Mouse (Mus musculus) kidney, embryonic 15.5 days (tissue): ENCODE results near the gene Actr10. TPM values are rescaled to one million over a fixed set of nuclear protein-coding genes. Genes with fewer than 3 reads are reported as not detected.
A peak's percentile ranks its signal among the peaks of the same experiment; 100 is the strongest.

Experiments used
- ATAC-seq: fragments of 200-750 bp; cut with Nextera tagmentation; replicated peaks from 2 replicates; pipeline ENCODE4 v1.8.0; 2017; ENCODE audit warnings: moderate TSS enrichment; ENCODE audit not compliant: low FRiP score
- H3K27ac ChIP-seq: fragments of 300-500 bp; sonication (generic); 2 replicates; pipeline ENCODE4 v1.5.1; 2015; ENCODE audit warnings: mild to moderate bottlenecking, inconsistent platforms
- H3K27me3 ChIP-seq: fragments of 300-500 bp; sonication (generic); 2 replicates; pipeline ENCODE4 v1.6.1; 2015; ENCODE audit warnings: inconsistent platforms
- H3K36me3 ChIP-seq: fragments of 300-500 bp; sonication (generic); 2 replicates; pipeline ENCODE4 v1.6.1; 2015; ENCODE audit warnings: inconsistent platforms
- H3K4me1 ChIP-seq: fragments of 300-500 bp; sonication (generic); 2 replicates; pipeline ENCODE4 v1.6.1; 2015; ENCODE audit warnings: inconsistent platforms
- H3K4me2 ChIP-seq: fragments of 300-500 bp; sonication (generic); 2 replicates; pipeline ENCODE4 v1.6.1; 2015; ENCODE audit warnings: moderate library complexity, mild to moderate bottlenecking, inconsistent platforms
- H3K4me3 ChIP-seq: fragments of 300-500 bp; sonication (generic); replicated peaks from 2 replicates; pipeline ENCODE4 v1.5.1; 2015; ENCODE audit warnings: mild to moderate bottlenecking, inconsistent platforms
- H3K9ac ChIP-seq: fragments of 300-500 bp; sonication (generic); 2 replicates; pipeline ENCODE4 v1.6.1; 2015; ENCODE audit warnings: mild to moderate bottlenecking, inconsistent platforms
- H3K9me3 ChIP-seq: fragments of 300-500 bp; sonication (generic); replicated peaks from 2 replicates; pipeline ENCODE4 v1.6.1; 2016; ENCODE audit warnings: inconsistent platforms
- WGBS: fragments of 180-500 bp; shearing (Covaris S2); methylation state at CpG from one replicate; pipeline ENCODE4 v1.1.7; 2015; ENCODE audit warnings: mixed read lengths; 5-methylcytosine and 5-hydroxymethylcytosine counted together
- polyA plus RNA-seq: library from polyadenylated mRNA; unstranded; fragments of >200 nt; fragmentation: Nextera tagmentation; extraction: Ambion mirVana; gene quantifications from 2 replicates; pipeline ENCODE4 v1.2.1, GENCODE M21; 2015

Actr10 gene
- polyA plus RNA-seq, 1 experiment from 2014 or later: 222 TPM

DNA sequence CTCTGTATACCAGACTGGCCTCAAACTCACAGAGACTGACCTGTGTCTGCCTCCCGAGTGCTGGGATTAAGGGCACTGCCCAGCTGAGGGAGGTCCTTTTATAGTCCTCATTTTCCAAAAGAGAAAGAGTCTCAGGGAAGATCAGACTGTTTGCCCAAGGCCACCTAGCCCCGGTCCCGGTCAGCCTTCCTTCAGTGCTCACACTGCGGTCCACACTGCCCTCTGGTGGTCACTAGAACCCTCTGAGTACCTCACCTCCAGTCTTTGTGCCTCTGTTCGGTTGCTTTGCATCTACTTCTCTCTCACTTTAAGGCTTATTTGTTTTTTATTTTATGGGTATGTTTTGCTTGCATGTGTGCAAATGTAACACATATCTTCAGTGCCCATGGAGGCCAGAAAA is 26.6 kb upstream of the Actr10 start:
- H3K4me3 ChIP-seq: no peak overlapping the region
- peak; percentile 64; the same call in 1 of the 2 replicates for ATAC-seq

DNA sequence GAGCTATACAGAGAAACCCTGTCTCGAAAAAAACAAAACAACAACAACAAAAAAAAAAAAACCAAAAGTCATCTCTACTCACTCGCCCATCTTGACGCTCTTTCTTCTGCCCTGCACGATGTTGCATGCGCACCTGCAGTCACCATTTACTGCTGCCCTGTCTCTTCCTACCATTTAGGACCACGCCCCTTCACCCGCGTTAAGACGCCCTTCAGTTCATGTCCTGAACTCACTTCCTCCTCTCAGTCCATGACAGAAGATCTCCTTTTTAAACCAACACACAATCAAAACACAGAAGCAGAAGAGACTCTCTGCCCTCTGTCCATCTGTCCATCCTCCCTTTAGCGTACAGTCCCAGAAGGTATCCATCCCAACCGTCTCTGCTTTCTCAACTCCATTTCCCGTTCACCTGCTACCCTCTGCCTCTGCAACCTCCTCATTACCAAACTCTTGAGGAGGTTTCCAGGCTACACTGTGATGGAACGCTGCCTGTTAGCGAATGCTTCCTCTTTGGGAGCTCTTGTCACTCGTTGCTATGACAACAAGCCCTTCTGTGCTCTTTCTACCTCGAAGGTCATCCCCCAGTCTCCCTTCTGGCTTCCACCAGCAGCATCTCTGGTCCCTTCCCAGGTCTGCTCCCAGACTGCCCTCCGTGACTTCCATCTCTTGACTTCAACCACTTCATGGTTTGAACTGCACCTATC is 25.8 kb upstream of the Actr10 start:
- no peaks in the 10 kb centered on the region for H3K36me3 ChIP-seq
- WGBS: 76% methylated on average over 17 of the region's 17 CpGs
- H3K27me3 ChIP-seq: no peaks in the 10 kb centered on the region
- no peak for ATAC-seq
- no peak overlapping the region for H3K4me3 ChIP-seq
- no peaks in the 10 kb centered on the region for H3K9me3 ChIP-seq
- H3K4me2 ChIP-seq: no peak overlapping the region
- H3K4me1 ChIP-seq: peaks cover 15% of the 10 kb centered on the region; the same call in 1 of the 2 replicates
- H3K27ac ChIP-seq: no peak overlapping the region
- no peak overlapping the region for H3K9ac ChIP-seq

More for the DNA sequence above, 26.6 kb upstream of the Actr10 start:
- 8% methylated on average over 5 of the region's 5 CpGs for WGBS
- Histone ChIP-seq H3K9ac (no peak overlapping the region), H3K9me3 (no peaks in the 10 kb centered on the region), H3K27me3 (no peaks in the 10 kb centered on the region), H3K4me1 (peaks cover 15% of the 10 kb centered on the region; the same call in 1 of the 2 replicates), H3K27ac (no peak overlapping the region), H3K36me3 (no peaks in the 10 kb centered on the region), H3K4me2 (no peak overlapping the region)

DNA sequence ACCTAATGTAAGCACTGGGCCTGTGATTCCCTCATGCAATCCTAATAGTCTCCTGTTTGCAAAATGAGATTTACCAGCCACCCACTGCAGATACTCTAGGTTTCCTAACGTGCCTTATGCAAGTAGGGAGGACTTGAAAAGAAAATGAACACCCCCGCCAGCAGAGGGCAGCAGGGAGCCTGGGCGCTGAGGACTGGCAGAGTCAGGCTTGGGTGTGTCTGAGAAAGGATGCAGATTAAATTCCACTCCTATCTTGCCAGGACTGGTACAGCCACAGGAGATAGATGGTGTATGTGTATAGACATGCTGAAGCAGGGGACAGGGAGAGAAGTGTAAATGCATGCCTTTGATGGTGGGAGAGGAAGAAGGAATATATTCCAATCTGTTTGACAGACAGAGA is 24.2 kb upstream of the Actr10 start:
- Histone ChIP-seq H3K4me2 (no peak overlapping the region), H3K4me3 (no peak overlapping the region), H3K9me3 (no peaks in the 10 kb centered on the region), H3K27ac (no peak overlapping the region), H3K36me3 (no peaks in the 10 kb centered on the region), H3K4me1 (peaks cover 13% of the 10 kb centered on the region; the same call in 1 of the 2 replicates), H3K9ac (no peak overlapping the region), H3K27me3 (no peaks in the 10 kb centered on the region)
- 51% methylated on average over 3 of the region's 3 CpGs for WGBS
- ATAC-seq: no peak

DNA sequence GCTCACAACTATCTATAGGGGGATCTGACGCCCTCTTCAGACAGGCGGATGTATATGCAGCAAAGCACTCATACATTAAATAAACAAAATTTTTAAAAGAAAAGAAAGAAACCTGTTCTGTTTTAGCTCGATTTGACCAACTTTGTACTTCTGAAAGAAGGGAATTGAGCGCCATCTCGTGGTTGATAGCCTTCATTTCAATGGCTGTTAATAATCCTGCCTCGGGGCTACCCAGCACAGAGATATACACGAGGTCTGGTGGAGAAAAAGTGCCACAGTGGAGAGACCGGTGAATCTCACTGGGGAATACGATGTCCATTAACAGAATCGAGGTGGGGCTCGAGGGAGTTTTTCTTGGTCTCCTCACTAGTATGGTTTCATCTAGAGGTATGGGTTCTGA is 23.3 kb upstream of the Actr10 start:
- Histone ChIP-seq H3K27me3 (no peaks in the 10 kb centered on the region), H3K4me3 (no peak overlapping the region), H3K4me1 (peaks cover 13% of the 10 kb centered on the region; the same call in 1 of the 2 replicates), H3K9me3 (no peaks in the 10 kb centered on the region), H3K36me3 (no peaks in the 10 kb centered on the region), H3K4me2 (no peak overlapping the region), H3K27ac (no peak overlapping the region), H3K9ac (no peak overlapping the region)
- WGBS: 63% methylated on average over 11 of the region's 11 CpGs
- ATAC-seq: no peak

DNA sequence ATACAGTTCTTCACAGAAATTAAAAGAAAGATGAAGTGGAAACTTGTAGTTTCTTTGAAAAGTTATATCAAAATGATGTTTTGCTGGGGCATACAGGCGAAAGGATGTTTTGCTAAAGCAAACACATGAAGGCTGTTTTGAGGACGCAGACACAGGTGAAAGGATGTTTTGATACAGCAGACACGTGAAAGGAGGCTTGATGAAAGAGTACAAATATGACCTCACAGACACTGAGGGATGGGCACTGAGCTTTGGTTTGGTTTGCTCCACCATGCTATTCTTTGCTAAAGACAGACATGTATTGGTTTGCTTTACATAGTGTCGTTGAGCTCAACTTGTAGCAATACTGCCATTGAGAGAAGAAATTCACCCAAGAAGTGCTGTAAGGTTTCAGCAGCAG is 7.9 kb upstream of the Actr10 start:
- no peak for ATAC-seq
- WGBS: 83% methylated on average over 4 of the region's 4 CpGs

DNA sequence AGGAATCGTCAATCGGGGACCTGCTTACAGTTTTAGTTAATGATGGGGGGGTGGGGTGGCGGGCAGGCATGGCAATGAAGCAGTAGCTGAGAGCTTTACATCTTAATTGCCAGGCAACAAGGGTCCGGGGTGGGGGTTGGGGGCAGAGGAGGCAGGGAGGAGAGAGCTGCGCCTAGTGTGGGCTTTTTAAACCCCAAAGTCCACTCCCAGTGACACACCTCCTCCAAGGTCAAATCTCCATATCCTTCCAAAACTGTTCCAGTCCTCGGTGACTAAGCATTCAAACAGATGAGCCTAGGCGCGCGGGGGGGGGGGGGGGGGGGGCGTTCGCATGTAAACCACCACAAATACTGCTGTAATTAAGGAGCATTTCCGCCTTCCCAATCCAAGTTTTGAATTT is 507 bp upstream of the Actr10 start:
- no peaks in the 10 kb centered on the region for H3K9me3 ChIP-seq
- peaks cover 9% of the 10 kb centered on the region; the same call in 1 of the 2 replicates for H3K36me3 ChIP-seq
- 20% methylated on average over 12 of the region's 12 CpGs for WGBS
- 0 out of 2 replicates have a peak, but pooled peaks cover 5% of the 10 kb centered on the region for H3K4me1 ChIP-seq
- H3K4me2 ChIP-seq: peak overlapping the region; percentile 70
- no peaks in the 10 kb centered on the region for H3K27me3 ChIP-seq
- ATAC-seq: peak; percentile 22
- H3K9ac ChIP-seq: peak overlapping the region; percentile 90
- peak overlapping the region; percentile 95 for H3K27ac ChIP-seq
- H3K4me3 ChIP-seq: peak overlapping the region; percentile 89

More for the DNA sequence above, 7.9 kb upstream of the Actr10 start:
- Histone ChIP-seq H3K36me3 (no peaks in the 10 kb centered on the region), H3K4me1 (no peaks in the 10 kb centered on the region), H3K9me3 (0 out of 2 replicates have a peak, but pooled peaks cover 3% of the 10 kb centered on the region), H3K27ac (no peak overlapping the region), H3K4me2 (no peak overlapping the region), H3K9ac (no peak overlapping the region), H3K27me3 (no peaks in the 10 kb centered on the region), H3K4me3 (no peak overlapping the region)

DNA sequence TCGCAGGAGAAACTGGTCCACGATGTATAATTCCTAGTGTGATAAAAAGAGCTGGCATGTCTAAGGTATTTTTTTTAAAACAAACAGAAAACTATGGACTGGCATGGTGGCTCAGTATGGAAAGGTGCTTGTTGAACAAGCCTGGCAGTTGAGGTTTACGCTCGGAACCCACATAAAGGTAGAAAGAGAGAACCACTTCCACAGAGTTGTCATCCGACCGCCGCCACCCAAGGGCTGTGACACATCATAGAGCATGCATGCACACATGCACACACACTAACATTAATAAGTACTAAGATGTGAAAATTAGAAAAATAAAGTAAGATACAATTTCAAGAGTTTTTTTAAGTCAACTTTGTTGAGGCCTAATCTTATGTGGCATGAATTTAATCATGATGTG is 3.1 kb downstream of the Actr10 start:
- Histone ChIP-seq H3K9me3 (no peaks in the 10 kb centered on the region), H3K4me1 (0 out of 2 replicates have a peak, but pooled peaks cover 5% of the 10 kb centered on the region), H3K4me3 (no peak overlapping the region), H3K4me2 (no peak overlapping the region), H3K27ac (no peak overlapping the region), H3K27me3 (no peaks in the 10 kb centered on the region), H3K36me3 (peaks cover 36% of the 10 kb centered on the region), H3K9ac (no peak overlapping the region)
- ATAC-seq: no peak
- WGBS: 95% methylated on average over 7 of the region's 7 CpGs

DNA sequence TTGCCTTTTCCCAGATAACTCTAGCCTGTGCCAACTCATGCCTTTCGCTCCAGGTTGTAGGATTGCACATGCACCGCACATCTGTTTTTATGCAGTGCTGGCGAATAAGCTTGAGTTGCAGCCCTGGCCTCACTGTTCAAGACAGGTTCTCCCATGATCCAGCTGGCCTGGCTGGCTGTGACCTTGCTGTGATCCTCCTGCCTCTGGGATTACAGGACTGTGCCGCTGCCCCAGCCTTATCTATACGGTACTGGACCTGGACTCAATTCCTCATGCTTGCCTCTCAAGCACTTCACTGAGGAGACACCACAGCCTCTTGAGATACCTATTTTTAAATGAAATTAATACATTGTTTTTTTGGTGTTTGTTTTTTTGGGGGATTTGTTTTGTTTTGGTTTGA is 6.5 kb downstream of the Actr10 start:
- H3K4me3 ChIP-seq: no peak overlapping the region
- no peak overlapping the region for H3K9ac ChIP-seq
- H3K27ac ChIP-seq: no peak overlapping the region
- peaks cover 62% of the 10 kb centered on the region for H3K36me3 ChIP-seq
- no peak for ATAC-seq
- H3K27me3 ChIP-seq: no peaks in the 10 kb centered on the region
- no peak overlapping the region for H3K4me2 ChIP-seq
- no peaks in the 10 kb centered on the region for H3K9me3 ChIP-seq
- WGBS: 93% methylated on average over 5 of the region's 5 CpGs
- H3K4me1 ChIP-seq: no peaks in the 10 kb centered on the region

DNA sequence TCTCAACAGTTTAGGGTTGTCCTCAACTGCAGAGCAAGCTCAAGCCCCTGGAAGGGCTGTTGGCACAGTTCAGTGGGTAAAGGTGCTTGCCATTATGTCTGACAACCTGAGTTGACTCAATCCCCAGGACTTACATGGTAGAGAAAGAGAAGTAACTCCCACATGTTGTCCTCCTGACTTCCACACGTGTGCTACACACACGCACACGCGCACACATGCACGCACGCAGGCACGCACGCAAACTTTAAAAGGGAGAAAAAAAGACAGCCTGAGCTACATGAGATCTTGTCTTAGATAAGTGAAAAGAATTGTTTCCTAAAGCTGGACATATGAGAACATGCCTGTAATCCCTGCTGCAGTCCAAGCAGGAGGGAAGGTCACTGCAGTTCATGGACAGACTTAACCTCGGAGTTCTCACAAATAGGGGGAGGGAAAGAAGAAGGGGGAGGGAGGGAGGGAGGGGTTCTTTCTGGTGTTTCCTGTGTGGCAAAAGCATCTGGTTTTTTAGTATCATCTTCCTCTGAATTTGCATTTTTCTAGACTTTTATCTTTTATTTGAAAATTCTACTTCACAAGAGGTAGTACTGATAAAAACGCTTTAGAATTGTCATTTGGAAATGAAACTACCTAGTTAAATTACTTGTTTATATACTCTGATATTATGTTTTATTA is 9.1 kb downstream of the Actr10 start:
- WGBS: 83% methylated on average over 10 of the region's 10 CpGs
- ATAC-seq: no peak

DNA sequence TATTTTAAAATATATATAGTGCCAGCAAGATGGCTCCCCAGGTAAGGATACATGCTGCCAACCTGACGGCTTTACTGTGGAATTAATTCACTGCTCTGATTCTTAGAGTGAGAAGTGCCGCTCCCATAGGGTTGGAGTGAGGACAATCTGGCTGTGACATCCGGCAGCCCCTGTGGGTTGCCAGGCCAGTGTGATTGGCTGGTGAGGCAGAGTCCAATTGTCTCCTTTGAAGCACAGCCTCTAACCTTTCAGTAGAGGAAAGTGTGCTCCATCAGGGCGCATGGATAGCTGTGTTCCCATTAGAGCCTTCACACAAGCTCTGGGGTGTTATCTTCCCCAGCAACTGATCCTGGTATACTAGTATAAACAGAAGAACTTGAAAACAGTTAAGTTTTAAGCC is 21.0 kb downstream of the Actr10 start:
- 92% methylated on average over 4 of the region's 4 CpGs for WGBS
- Histone ChIP-seq H3K9ac (no peak overlapping the region), H3K36me3 (peaks cover 86% of the 10 kb centered on the region)

More for the DNA sequence above, 9.1 kb downstream of the Actr10 start:
- Histone ChIP-seq H3K4me2 (no peak overlapping the region), H3K36me3 (peaks cover 70% of the 10 kb centered on the region), H3K9ac (no peak overlapping the region), H3K4me1 (no peaks in the 10 kb centered on the region), H3K27me3 (no peaks in the 10 kb centered on the region), H3K9me3 (no peaks in the 10 kb centered on the region), H3K27ac (no peak overlapping the region), H3K4me3 (no peak overlapping the region)

DNA sequence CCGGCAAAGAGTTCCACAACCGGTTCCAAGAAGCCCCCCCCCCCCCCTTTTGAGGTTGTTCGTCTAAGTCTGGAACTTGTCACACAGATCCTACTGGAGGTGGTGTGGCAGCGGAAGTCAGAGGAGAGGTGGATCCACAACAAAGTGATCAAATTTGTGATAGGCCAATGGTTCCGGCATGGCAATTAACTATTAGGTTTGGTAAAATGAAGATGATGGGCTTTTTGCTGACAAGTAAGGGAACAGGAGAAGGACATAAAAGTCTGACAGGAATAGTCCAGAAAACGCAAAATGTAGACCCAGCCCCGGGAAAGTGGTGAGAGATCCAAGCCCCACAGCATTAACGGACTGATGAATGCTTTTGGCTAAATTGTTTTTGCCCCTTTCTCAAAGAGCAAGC is 29.9 kb downstream of the Actr10 start:
- WGBS: 41% methylated on average over 8 of the region's 8 CpGs
- H3K4me3 ChIP-seq: peak overlapping the region; percentile 73
- H3K27me3 ChIP-seq: no peaks in the 10 kb centered on the region
- peak overlapping the region; percentile 68 for H3K9ac ChIP-seq
- no peaks in the 10 kb centered on the region for H3K9me3 ChIP-seq
- H3K27ac ChIP-seq: peak overlapping the region; percentile 95
- H3K36me3 ChIP-seq: peaks cover 22% of the 10 kb centered on the region
- H3K4me1 ChIP-seq: peaks cover 6% of the 10 kb centered on the region; the same call in 1 of the 2 replicates
- H3K4me2 ChIP-seq: peak overlapping the region; percentile 68
- ATAC-seq: no peak

More for the DNA sequence above, 21.0 kb downstream of the Actr10 start:
- Histone ChIP-seq H3K4me1 (no peaks in the 10 kb centered on the region), H3K4me2 (no peak overlapping the region), H3K27me3 (no peaks in the 10 kb centered on the region), H3K27ac (no peak overlapping the region), H3K4me3 (no peak overlapping the region), H3K9me3 (no peaks in the 10 kb centered on the region)
- ATAC-seq: no peak

DNA sequence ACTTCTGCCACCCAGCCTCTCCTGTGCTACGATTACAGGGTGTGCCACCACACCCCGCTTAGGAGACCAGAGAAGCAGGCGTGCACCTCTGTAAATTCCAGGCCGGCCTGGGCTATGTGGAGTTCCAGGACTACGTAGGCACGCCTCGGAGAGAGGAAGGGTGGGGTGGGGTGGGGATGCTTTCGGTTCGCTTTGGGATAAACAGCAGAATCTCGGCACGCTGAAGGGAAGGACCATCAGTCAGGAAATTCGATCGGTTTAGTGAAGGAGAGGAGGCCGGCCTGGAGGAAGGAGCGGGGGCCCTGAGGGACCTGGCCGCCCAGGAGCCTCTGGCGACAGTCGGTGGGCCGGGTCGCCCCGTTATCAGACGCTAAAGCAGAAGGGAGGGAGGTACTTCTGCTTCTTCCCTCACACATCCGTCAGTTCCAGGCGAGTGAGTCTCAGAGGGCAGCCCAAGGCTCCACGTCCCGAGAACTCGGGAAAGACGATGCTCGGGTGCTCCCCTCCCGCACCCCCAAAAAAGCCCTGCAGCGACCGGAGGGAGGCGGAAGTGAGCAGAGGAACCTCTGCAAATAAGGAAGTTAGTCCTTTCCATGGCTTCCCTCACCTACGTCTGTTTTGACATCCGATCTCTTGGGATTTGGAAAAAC is 30.6 kb downstream of the Actr10 start:
- under 1% methylated on average over 35 of the region's 35 CpGs for WGBS
- peaks cover 17% of the 10 kb centered on the region for H3K36me3 ChIP-seq

More for the DNA sequence above, 30.6 kb downstream of the Actr10 start:
- peak overlapping the region; percentile 68 for H3K9ac ChIP-seq
- peak overlapping the region; percentile 73 for H3K4me3 ChIP-seq
- peak overlapping the region; percentile 95 for H3K27ac ChIP-seq
- H3K4me2 ChIP-seq: peak overlapping the region; percentile 68
- H3K27me3 ChIP-seq: no peaks in the 10 kb centered on the region
- peaks cover 6% of the 10 kb centered on the region; the same call in 1 of the 2 replicates for H3K4me1 ChIP-seq
- H3K9me3 ChIP-seq: no peaks in the 10 kb centered on the region
- peak; percentile 87 for ATAC-seq
